Mouse (Mus musculus): Measurements from ENCODE around the gene Npr3. TPM values are rescaled to one million over a fixed set of nuclear protein-coding genes. Genes with fewer than 3 reads are reported as not detected.

The Npr3 gene
- polyA plus RNA-seq, 1 experiment from 2014 or later, result 0.86 TPM

- DNase-seq (ENCODE audit: low spot score), result no peak
- no peaks in the 10 kb centered on the region for H3K9me3 ChIP-seq (replicated peaks; ENCODE audit: control insufficient read depth, low read length)
- H3K4me2 ChIP-seq (ENCODE audit: low read length), result no peak overlapping the region
- H3K36me3 ChIP-seq (ENCODE audit: control insufficient read depth, insufficient read depth, low read length), result no peaks in the 10 kb centered on the region
- H3K4me3 ChIP-seq (ENCODE audit: low read depth, low read length), result no peak overlapping the region
- no peak overlapping the region for H3K9ac ChIP-seq (ENCODE audit: low read length)
- H3K27me3 ChIP-seq (replicated peaks; ENCODE audit: control insufficient read depth, insufficient read depth, low read length), result 0 out of 2 replicates have a peak, but pooled peaks cover under 1% of the 10 kb centered on the region
- no peaks in the 10 kb centered on the region for H3K4me1 ChIP-seq (ENCODE audit: control insufficient read depth, insufficient read depth, low read length)
- no peak for ATAC-seq
- whole genome bisulfite sequencing, result 91% methylated on average over 9 of the region's 9 CpGs
- no peak overlapping the region for H3K27ac ChIP-seq (ENCODE audit: low read depth, low read length)
These were observed 7.0 kb upstream of the Npr3 start for GRCm38 (mm10) chr15:11914101-11914500.

GRCm38 (mm10) chr15:11909875-11910274 is 2.8 kb upstream of the Npr3 start:
- no peak overlapping the region for H3K4me3 ChIP-seq (ENCODE audit: low read depth, low read length)
- DNase-seq (ENCODE audit: low spot score) (peak; percentile 59), ATAC-seq (no peak)
- no peak overlapping the region for H3K9ac ChIP-seq (ENCODE audit: low read length)
- H3K36me3 ChIP-seq (ENCODE audit: control insufficient read depth, insufficient read depth, low read length), result no peaks in the 10 kb centered on the region
- H3K27me3 ChIP-seq (replicated peaks; ENCODE audit: control insufficient read depth, insufficient read depth, low read length), result peaks cover 30% of the 10 kb centered on the region
- H3K4me1 ChIP-seq (ENCODE audit: control insufficient read depth, insufficient read depth, low read length), result peaks cover 7% of the 10 kb centered on the region
- H3K9me3 ChIP-seq (replicated peaks; ENCODE audit: control insufficient read depth, low read length), result no peaks in the 10 kb centered on the region
- no peak overlapping the region for H3K27ac ChIP-seq (ENCODE audit: low read depth, low read length)
- WGBS, result 42% methylated on average over 6 of the region's 6 CpGs
- no peak overlapping the region for H3K4me2 ChIP-seq (ENCODE audit: low read length)

DNA sequence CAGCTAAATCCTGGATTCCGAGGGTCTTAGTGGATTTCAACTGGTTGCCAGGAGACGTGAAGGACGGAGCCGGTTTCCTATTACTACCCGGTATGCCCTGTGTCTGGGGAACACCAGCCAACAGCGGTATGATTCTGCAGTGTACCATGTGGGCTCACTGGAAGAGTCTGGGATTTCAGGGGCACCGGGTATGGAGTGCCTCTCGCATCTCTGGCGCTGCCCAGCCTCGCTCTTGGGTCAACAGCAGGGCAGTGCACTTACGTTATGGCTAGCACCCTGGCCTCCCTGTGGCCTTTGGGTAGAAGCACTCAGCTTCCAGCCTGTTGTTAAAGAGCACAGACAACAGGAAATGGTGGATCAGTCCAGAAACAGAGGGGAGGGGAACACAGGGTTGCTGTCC is 1.1 kb upstream of the Npr3 start:
- H3K9me3 ChIP-seq (replicated peaks; ENCODE audit: control insufficient read depth, low read length), result no peaks in the 10 kb centered on the region
- H3K36me3 ChIP-seq (ENCODE audit: control insufficient read depth, insufficient read depth, low read length), result no peaks in the 10 kb centered on the region
- peak overlapping the region; percentile 9; the same call in 1 of the 2 replicates for H3K4me2 ChIP-seq (ENCODE audit: low read length)
- H3K9ac ChIP-seq (ENCODE audit: low read length), result no peak overlapping the region
- peaks cover 22% of the 10 kb centered on the region for H3K4me1 ChIP-seq (ENCODE audit: control insufficient read depth, insufficient read depth, low read length)
- no peak for ATAC-seq
- peaks cover 47% of the 10 kb centered on the region for H3K27me3 ChIP-seq (replicated peaks; ENCODE audit: control insufficient read depth, insufficient read depth, low read length)
- no peak overlapping the region for H3K4me3 ChIP-seq (ENCODE audit: low read depth, low read length)
- H3K27ac ChIP-seq (ENCODE audit: low read depth, low read length), result no peak overlapping the region
- DNase-seq (ENCODE audit: low spot score), result peak; percentile 46
- WGBS, result 14% methylated on average over 11 of the region's 11 CpGs

DNA sequence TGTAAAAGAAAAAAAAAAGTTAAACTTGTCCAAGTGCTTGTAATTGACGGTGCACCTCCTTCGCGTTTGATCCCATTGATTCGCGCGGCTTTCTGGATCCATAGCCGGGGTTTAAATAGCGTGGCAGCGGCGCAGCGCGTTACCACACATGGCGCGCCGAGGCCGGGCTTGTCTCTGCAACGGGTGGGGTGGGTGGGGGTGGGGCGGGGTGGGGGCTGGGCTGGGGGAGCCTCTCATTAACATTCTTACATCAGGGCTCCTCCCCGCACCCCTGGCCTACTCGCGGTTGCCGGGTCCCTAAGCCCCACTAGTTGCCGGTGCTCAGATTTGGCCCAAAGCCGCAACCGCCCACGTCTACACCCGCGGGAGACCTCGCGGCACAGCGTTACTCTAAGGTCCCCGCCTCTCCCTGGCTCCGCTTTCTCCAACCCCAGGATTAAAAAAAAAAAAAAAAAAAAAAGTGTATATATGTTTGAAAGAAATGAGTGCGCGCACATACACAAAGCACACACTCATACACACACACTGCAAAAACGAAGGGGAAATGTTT is 991 bp downstream of the Npr3 start:
- Histone ChIP-seq H3K4me1 (ENCODE audit: control insufficient read depth, insufficient read depth, low read length) (peaks cover 22% of the 10 kb centered on the region), H3K27me3 (replicated peaks; ENCODE audit: control insufficient read depth, insufficient read depth, low read length) (peaks cover 54% of the 10 kb centered on the region), H3K9ac (ENCODE audit: low read length) (0 out of 2 replicates have a peak overlapping the region, but pooled peaks have one; percentile 17), H3K36me3 (ENCODE audit: control insufficient read depth, insufficient read depth, low read length) (no peaks in the 10 kb centered on the region), H3K9me3 (replicated peaks; ENCODE audit: control insufficient read depth, low read length) (no peaks in the 10 kb centered on the region), H3K27ac (ENCODE audit: low read depth, low read length) (no peak overlapping the region), H3K4me3 (ENCODE audit: low read depth, low read length) (peak overlapping the region; percentile 47), H3K4me2 (ENCODE audit: low read length) (peak overlapping the region; percentile 97)
- under 1% methylated on average over 36 of the region's 36 CpGs for WGBS
- DNase-seq (ENCODE audit: low spot score) (peak; percentile 44), ATAC-seq (peak; percentile 11; the same call in 1 of the 2 replicates)

DNA sequence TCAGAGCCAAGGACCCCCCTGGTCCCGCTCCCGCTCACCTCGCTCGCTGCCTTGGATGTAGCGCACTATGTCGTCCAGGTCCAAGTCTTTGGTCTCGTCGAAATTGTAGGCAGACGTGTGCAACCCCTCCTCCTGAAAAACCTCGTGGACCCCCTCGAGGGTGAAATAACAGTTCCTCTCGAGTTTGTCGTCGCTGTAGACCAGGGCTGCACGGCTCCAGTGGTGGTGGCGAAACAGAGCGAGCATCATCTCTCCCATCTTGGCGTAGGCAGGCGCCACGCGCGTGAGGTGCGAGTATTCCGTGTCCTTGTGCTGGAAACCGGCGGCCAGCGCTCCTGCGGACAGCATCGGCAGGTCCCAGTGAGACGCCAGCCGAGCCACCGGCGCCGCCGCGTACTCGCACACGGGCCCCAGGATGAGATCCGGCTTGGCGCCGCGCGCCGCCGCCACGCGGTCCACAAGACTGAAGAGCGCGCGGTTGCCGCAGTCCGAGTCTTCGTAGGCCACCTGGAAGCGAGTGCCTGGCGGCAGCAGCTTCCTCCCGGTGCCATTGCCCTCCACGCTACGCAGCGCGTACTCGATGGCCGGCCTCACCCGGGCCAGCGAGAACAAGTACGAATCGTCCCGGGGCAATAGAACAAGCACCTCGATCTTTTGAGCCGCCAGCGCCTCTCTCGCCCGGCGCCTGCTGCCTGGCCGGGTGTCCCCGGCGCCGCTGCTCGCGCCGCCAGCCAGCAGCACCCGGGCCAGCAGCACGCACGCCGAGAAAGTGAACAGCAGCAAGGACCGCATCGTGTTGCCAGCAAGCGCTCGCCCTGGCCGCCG is 2.0 kb downstream of the Npr3 start:
- DNase-seq (ENCODE audit: low spot score) (peak; percentile 54), ATAC-seq (peak; percentile 49)
- peak overlapping the region; percentile 51 for H3K9ac ChIP-seq (ENCODE audit: low read length)
- H3K27me3 ChIP-seq (replicated peaks; ENCODE audit: control insufficient read depth, insufficient read depth, low read length), result peaks cover 54% of the 10 kb centered on the region
- WGBS, result 1% methylated on average over 90 of the region's 90 CpGs
- H3K9me3 ChIP-seq (replicated peaks; ENCODE audit: control insufficient read depth, low read length), result no peaks in the 10 kb centered on the region
- H3K27ac ChIP-seq (ENCODE audit: low read depth, low read length), result no peak overlapping the region
- peaks cover 22% of the 10 kb centered on the region for H3K4me1 ChIP-seq (ENCODE audit: control insufficient read depth, insufficient read depth, low read length)
- H3K4me3 ChIP-seq (ENCODE audit: low read depth, low read length), result peak overlapping the region; percentile 47
- H3K4me2 ChIP-seq (ENCODE audit: low read length), result peak overlapping the region; percentile 97
- no peaks in the 10 kb centered on the region for H3K36me3 ChIP-seq (ENCODE audit: control insufficient read depth, insufficient read depth, low read length)

- H3K9me3 ChIP-seq (replicated peaks; ENCODE audit: control insufficient read depth, low read length), result no peaks in the 10 kb centered on the region
- H3K4me3 ChIP-seq (ENCODE audit: low read depth, low read length), result peak overlapping the region; percentile 47
- H3K4me2 ChIP-seq (ENCODE audit: low read length), result peak overlapping the region; percentile 97
- DNase-seq (ENCODE audit: low spot score), result peak; percentile 65
- ATAC-seq, result peak; percentile 38
- peaks cover 54% of the 10 kb centered on the region for H3K27me3 ChIP-seq (replicated peaks; ENCODE audit: control insufficient read depth, insufficient read depth, low read length)
- WGBS, result 1% methylated on average over 48 of the region's 48 CpGs
- no peaks in the 10 kb centered on the region for H3K36me3 ChIP-seq (ENCODE audit: control insufficient read depth, insufficient read depth, low read length)
- peak overlapping the region; percentile 51 for H3K9ac ChIP-seq (ENCODE audit: low read length)
- H3K4me1 ChIP-seq (ENCODE audit: control insufficient read depth, insufficient read depth, low read length), result peaks cover 22% of the 10 kb centered on the region
- no peak overlapping the region for H3K27ac ChIP-seq (ENCODE audit: low read depth, low read length)
These were observed 2.8 kb downstream of the Npr3 start for GRCm38 (mm10) chr15:11904043-11904847.

GRCm38 (mm10) chr15:11903196-11904042 is 3.7 kb downstream of the Npr3 start:
- peaks cover 22% of the 10 kb centered on the region for H3K4me1 ChIP-seq (ENCODE audit: control insufficient read depth, insufficient read depth, low read length)
- no peak overlapping the region for H3K27ac ChIP-seq (ENCODE audit: low read depth, low read length)
- DNase-seq (ENCODE audit: low spot score), result peak; percentile 33
- peaks cover 48% of the 10 kb centered on the region for H3K27me3 ChIP-seq (replicated peaks; ENCODE audit: control insufficient read depth, insufficient read depth, low read length)
- no peaks in the 10 kb centered on the region for H3K9me3 ChIP-seq (replicated peaks; ENCODE audit: control insufficient read depth, low read length)
- peak overlapping the region; percentile 51 for H3K9ac ChIP-seq (ENCODE audit: low read length)
- 0 out of 2 replicates have a peak, but pooled peaks have one; percentile 11 for ATAC-seq
- WGBS, result 4% methylated on average over 34 of the region's 34 CpGs
- peak overlapping the region; percentile 47 for H3K4me3 ChIP-seq (ENCODE audit: low read depth, low read length)
- H3K36me3 ChIP-seq (ENCODE audit: control insufficient read depth, insufficient read depth, low read length), result no peaks in the 10 kb centered on the region
- peak overlapping the region; percentile 97 for H3K4me2 ChIP-seq (ENCODE audit: low read length)

DNA sequence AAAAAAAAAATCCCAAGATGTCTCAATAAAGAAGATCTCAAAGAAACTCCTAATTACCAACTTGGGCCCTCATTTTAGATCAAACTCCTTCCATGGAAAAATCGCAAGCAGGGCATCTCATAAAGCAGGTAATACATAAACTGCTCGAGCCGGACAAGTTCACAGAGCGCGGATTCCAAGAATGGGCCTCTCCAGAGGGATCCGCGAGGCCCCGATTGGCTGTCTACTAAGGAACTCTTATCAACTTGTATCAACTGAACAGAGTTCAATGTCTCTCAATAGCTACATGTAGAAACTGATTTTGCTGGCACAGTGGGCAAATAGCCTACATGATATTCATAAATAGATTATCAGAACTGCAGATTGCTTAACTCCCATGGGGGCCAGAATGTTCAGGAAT is 9.5 kb downstream of the Npr3 start:
- H3K4me3 ChIP-seq (ENCODE audit: low read depth, low read length), result no peak overlapping the region
- H3K4me2 ChIP-seq (ENCODE audit: low read length), result no peak overlapping the region
- no peaks in the 10 kb centered on the region for H3K36me3 ChIP-seq (ENCODE audit: control insufficient read depth, insufficient read depth, low read length)
- 94% methylated on average over 8 of the region's 8 CpGs for WGBS
- H3K9me3 ChIP-seq (replicated peaks; ENCODE audit: control insufficient read depth, low read length), result no peaks in the 10 kb centered on the region
- H3K4me1 ChIP-seq (ENCODE audit: control insufficient read depth, insufficient read depth, low read length), result no peaks in the 10 kb centered on the region
- ATAC-seq, result no peak
- no peak for DNase-seq (ENCODE audit: low spot score)
- H3K27ac ChIP-seq (ENCODE audit: low read depth, low read length), result no peak overlapping the region
- H3K27me3 ChIP-seq (replicated peaks; ENCODE audit: control insufficient read depth, insufficient read depth, low read length), result peaks cover 5% of the 10 kb centered on the region
- no peak overlapping the region for H3K9ac ChIP-seq (ENCODE audit: low read length)

Data from forebrain, embryonic 14.5 days (tissue).